Mouse (Mus musculus) limb, embryonic 12.5 days (tissue): ENCODE results near the gene Naa25. TPM values are rescaled to one million over a fixed set of nuclear protein-coding genes. Genes with fewer than 3 reads are reported as not detected.

Experiments
- ATAC-seq: fragments of 200-750 bp; cut with Nextera tagmentation; 2 replicates; pipeline ENCODE4 v1.8.0; 2017; ENCODE audit warnings: low read depth, moderate TSS enrichment; ENCODE audit not compliant: insufficient number of reproducible peaks, insufficient read depth, low FRiP score, low TSS enrichment
- H3K27ac ChIP-seq: fragments of 300-500 bp; sonication (generic); 2 replicates; pipeline ENCODE4 v1.5.1; 2016; ENCODE audit warnings: mild to moderate bottlenecking, moderate library complexity
- H3K27me3 ChIP-seq: fragments of 300-500 bp; sonication (generic); 2 replicates; pipeline ENCODE4 v1.6.1; 2016; ENCODE audit warnings: mild to moderate bottlenecking, moderate library complexity
- H3K36me3 ChIP-seq: fragments of 300-500 bp; sonication (generic); 2 replicates; pipeline ENCODE4 v1.6.1; 2016; ENCODE audit warnings: mild to moderate bottlenecking, moderate library complexity
- H3K4me1 ChIP-seq: fragments of 300-500 bp; sonication (generic); replicated peaks from 2 replicates; pipeline ENCODE4 v1.6.1; 2016
- H3K4me2 ChIP-seq: fragments of 300-500 bp; sonication (generic); 2 replicates; pipeline ENCODE4 v1.6.1; 2016; ENCODE audit warnings: mild to moderate bottlenecking, moderate library complexity
- H3K4me3 ChIP-seq: fragments of 300-500 bp; sonication (generic); replicated peaks from 2 replicates; pipeline ENCODE4 v1.5.1; 2016; ENCODE audit warnings: mild to moderate bottlenecking
- H3K9ac ChIP-seq: fragments of 300-500 bp; sonication (generic); replicated peaks from 2 replicates; pipeline ENCODE4 v1.6.1; 2016; ENCODE audit warnings: mild to moderate bottlenecking, moderate library complexity
- H3K9me3 ChIP-seq: fragments of 300-500 bp; sonication (generic); 2 replicates; pipeline ENCODE4 v1.6.1; 2016; ENCODE audit warnings: mild to moderate bottlenecking, moderate library complexity
- WGBS: fragments of 180-500 bp; shearing (Covaris S2); methylation state at CpG from one replicate; pipeline ENCODE4 v1.1.7; 2016; 5-methylcytosine and 5-hydroxymethylcytosine counted together
- polyA plus RNA-seq: library from polyadenylated mRNA; unstranded; fragments of >200 nt; fragmentation: Nextera tagmentation; extraction: Ambion mirVana; gene quantifications from 2 replicates; pipeline ENCODE4 v1.2.1, GENCODE M21; 2016

Gene Naa25
- polyA plus RNA-seq, 1 experiment from 2014 or later = 41.2 TPM

DNA sequence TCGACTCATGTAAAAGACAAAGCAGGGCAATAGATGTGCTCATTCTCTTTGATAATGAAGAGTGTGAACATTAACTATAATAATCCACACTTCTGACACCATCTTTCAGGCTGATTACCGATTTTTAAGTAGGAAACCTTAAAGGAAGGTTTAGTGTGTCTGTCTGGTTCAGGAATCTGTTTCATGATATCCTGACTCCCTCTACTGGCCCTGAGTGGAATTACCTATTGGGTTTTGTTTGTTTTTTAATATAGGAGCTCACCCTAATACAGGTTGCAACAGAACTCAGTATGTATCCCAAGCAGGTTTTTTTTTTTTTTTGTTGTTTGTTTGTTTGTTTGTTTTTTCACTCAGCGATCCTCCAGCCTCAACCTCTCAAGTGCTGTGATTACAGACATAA, 79.9 kb downstream of the Naa25 start:
- WGBS = 43% methylated on average over 3 of the region's 3 CpGs
- no peaks in the 10 kb centered on the region for H3K36me3 ChIP-seq
- no peaks in the 10 kb centered on the region for H3K9me3 ChIP-seq
- peak; percentile 20; the same call in 1 of the 2 replicates for ATAC-seq
- H3K4me2 ChIP-seq = no peak overlapping the region
- no peak overlapping the region for H3K9ac ChIP-seq
- H3K4me1 ChIP-seq = no peaks in the 10 kb centered on the region
- no peak overlapping the region for H3K27ac ChIP-seq
- H3K4me3 ChIP-seq = no peak overlapping the region
- H3K27me3 ChIP-seq = no peaks in the 10 kb centered on the region

DNA sequence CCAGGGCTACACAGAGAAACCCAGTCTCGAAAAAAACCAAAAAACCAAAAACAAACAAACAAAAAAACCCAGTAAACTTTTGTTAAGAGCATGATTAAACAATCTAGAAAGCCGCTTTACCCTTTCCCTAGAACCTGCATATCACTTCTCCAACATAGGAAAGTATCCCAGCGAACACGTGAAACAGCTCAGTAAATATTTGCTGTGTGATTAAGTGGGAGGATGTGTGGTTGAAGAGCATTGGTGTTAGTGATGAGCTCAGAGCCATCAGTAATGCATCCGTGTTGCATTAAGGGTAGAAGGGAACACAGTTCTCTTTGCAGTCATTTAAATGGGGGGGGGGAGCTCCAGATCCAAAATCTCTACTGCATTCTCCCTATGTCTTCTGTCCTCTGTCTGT, 87.1 kb downstream of the Naa25 start:
- no peaks in the 10 kb centered on the region for H3K36me3 ChIP-seq
- 87% methylated on average over 5 of the region's 5 CpGs for WGBS
- ATAC-seq = no peak
- H3K4me3 ChIP-seq = no peak overlapping the region
- H3K4me2 ChIP-seq = no peak overlapping the region
- H3K4me1 ChIP-seq = no peaks in the 10 kb centered on the region
- H3K27ac ChIP-seq = no peak overlapping the region
- H3K9me3 ChIP-seq = no peaks in the 10 kb centered on the region
- no peaks in the 10 kb centered on the region for H3K27me3 ChIP-seq
- H3K9ac ChIP-seq = no peak overlapping the region

DNA sequence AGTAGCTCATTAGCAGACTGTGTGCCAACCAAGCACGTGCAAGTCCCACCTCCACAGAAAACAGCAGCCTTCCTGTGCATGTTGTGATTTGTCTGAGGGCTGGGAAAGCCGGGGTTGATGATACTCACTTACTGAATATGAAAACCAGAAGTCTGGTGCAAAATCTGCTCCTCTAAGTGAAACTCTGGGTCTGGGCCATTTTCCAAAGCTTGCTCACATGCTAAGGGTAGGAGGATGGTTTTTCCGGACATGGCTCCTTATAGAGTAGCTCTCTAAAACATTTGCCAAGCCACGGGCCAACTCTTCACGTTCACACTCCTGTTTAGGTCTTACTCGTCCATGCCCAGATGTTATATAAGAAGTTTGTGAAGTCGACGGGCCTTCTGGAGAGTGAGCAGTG, 95.6 kb downstream of the Naa25 start:
- H3K9ac ChIP-seq = no peak overlapping the region
- H3K4me3 ChIP-seq = no peak overlapping the region
- no peak overlapping the region for H3K27ac ChIP-seq
- H3K9me3 ChIP-seq = no peaks in the 10 kb centered on the region
- H3K27me3 ChIP-seq = no peaks in the 10 kb centered on the region
- H3K36me3 ChIP-seq = no peaks in the 10 kb centered on the region
- H3K4me2 ChIP-seq = no peak overlapping the region
- WGBS = 72% methylated on average over 8 of the region's 8 CpGs
- H3K4me1 ChIP-seq = no peaks in the 10 kb centered on the region
- no peak for ATAC-seq

Other genes with a start within 250 kb of the Naa25 start
- 23.3 and 23.8 TPM in 2 replicates for gene Ptpn11, start 206.5 kb upstream of the Naa25 start, polyA plus RNA-seq
- gene Rpl6, start 193.5 kb upstream of the Naa25 start, polyA plus RNA-seq = 618 and 637 TPM in 2 replicates
- 7.0 and 8.4 TPM in 2 replicates for gene Hectd4, start 177.7 kb upstream of the Naa25 start, polyA plus RNA-seq
- gene Trafd1, start 12.3 kb upstream of the Naa25 start, polyA plus RNA-seq = 75.1 and 75.5 TPM in 2 replicates
- gene Tmem116, start 54.0 kb downstream of the Naa25 start, polyA plus RNA-seq = 0.81 and 2.3 TPM in 2 replicates
- 115 and 118 TPM in 2 replicates for gene Erp29, start 54.6 kb downstream of the Naa25 start, polyA plus RNA-seq
- gene Adam1b, start 105.5 kb downstream of the Naa25 start, polyA plus RNA-seq = 0.06 TPM in 1 of 2 replicates, not detected in the other
- 1.8 and 1.9 TPM in 2 replicates for gene Adam1a, start 147.5 kb downstream of the Naa25 start, polyA plus RNA-seq
- not detected in 2 replicates for gene Gm42878, start 147.5 kb downstream of the Naa25 start, polyA plus RNA-seq
- 51.8 and 58.4 TPM in 2 replicates for gene Mapkapk5, start 148.0 kb downstream of the Naa25 start, polyA plus RNA-seq
- gene Aldh2, start 195.9 kb downstream of the Naa25 start, polyA plus RNA-seq = 236 and 264 TPM in 2 replicates
- 2.8 and 3.3 TPM in 2 replicates for gene Acad12, start 221.0 kb downstream of the Naa25 start, polyA plus RNA-seq